Mouse (Mus musculus): ENCODE measurements around the gene Tmco4.

- TF ChIP-seq CTCF (IDR thresholded peaks at IDR 0.05; ENCODE audit: insufficient read depth, low read length): no peak
- TF ChIP-seq POLR2A (IDR thresholded peaks at IDR 0.05; ENCODE audit: borderline replicate concordance, extremely low read depth, low read depth, low read length): no peak
Observed at GRCm38 (mm10) chr4:138959926-138960325, 12.8 kb upstream of the Tmco4 start.
